Mouse (Mus musculus) embryo, embryonic 10 days (tissue): ENCODE data around the gene Mmp17.
A peak's percentile ranks its signal among the peaks of the same experiment; 100 is the strongest.

Source experiments
- DNase-seq: peaks from one replicate; pipeline ENCODE4 v3.0.0-alpha.2; 2015; ENCODE audit warnings: low spot score

Mmp17 gene

GRCm38 (mm10) chr5:129583761-129584582, at the start of gene Mmp17:
TSS of gene Mmp17 (plus strand) at chr5:129584169.
- peak; percentile 88 for DNase-seq

GRCm38 (mm10) chr5:129534500-129534899, 49.5 kb upstream of the Mmp17 start:
- no peak for DNase-seq

GRCm38 (mm10) chr5:129535021-129535420, 48.9 kb upstream of the Mmp17 start:
- DNase-seq = no peak

- DNase-seq = no peak
These were observed 48.5 kb upstream of the Mmp17 start for GRCm38 (mm10) chr5:129535431-129535830.

GRCm38 (mm10) chr5:129538826-129539225, 45.1 kb upstream of the Mmp17 start:
- no peak for DNase-seq

- peak; percentile 22 for DNase-seq
These were observed 41.7 kb upstream of the Mmp17 start for GRCm38 (mm10) chr5:129542236-129542635.

- DNase-seq = no peak
These were observed 38.2 kb upstream of the Mmp17 start for GRCm38 (mm10) chr5:129545787-129546186.

- no peak for DNase-seq
These were observed 34.3 kb upstream of the Mmp17 start for GRCm38 (mm10) chr5:129549716-129550115.

GRCm38 (mm10) chr5:129550790-129551189, 33.2 kb upstream of the Mmp17 start:
- DNase-seq = no peak

GRCm38 (mm10) chr5:129551991-129552390, 32.0 kb upstream of the Mmp17 start:
- no peak for DNase-seq

- DNase-seq = no peak
These were observed 30.3 kb upstream of the Mmp17 start for GRCm38 (mm10) chr5:129553642-129554041.

GRCm38 (mm10) chr5:129558591-129558990, 25.4 kb upstream of the Mmp17 start:
- no peak for DNase-seq

- DNase-seq = no peak
These were observed 24.7 kb upstream of the Mmp17 start for GRCm38 (mm10) chr5:129559283-129559682.

GRCm38 (mm10) chr5:129562342-129562741, 21.6 kb upstream of the Mmp17 start:
- DNase-seq = no peak

GRCm38 (mm10) chr5:129568596-129568995, 15.4 kb upstream of the Mmp17 start:
- no peak for DNase-seq

- no peak for DNase-seq
These were observed 5.8 kb upstream of the Mmp17 start for GRCm38 (mm10) chr5:129578201-129578600.

- DNase-seq = peak; percentile 29
These were observed 3.9 kb upstream of the Mmp17 start for GRCm38 (mm10) chr5:129580046-129580445.

- DNase-seq = no peak
These were observed 3.4 kb upstream of the Mmp17 start for GRCm38 (mm10) chr5:129580572-129580971.

- DNase-seq = no peak
These were observed 3.0 kb upstream of the Mmp17 start for GRCm38 (mm10) chr5:129581015-129581414.

- DNase-seq = no peak
These were observed 638 bp upstream of the Mmp17 start for GRCm38 (mm10) chr5:129583331-129583730.

- DNase-seq = peak; percentile 53
These were observed 893 bp downstream of the Mmp17 start for GRCm38 (mm10) chr5:129584583-129585541.

GRCm38 (mm10) chr5:129586016-129586415, 2.0 kb downstream of the Mmp17 start:
- peak; percentile 85 for DNase-seq

- DNase-seq = no peak
These were observed 2.5 kb downstream of the Mmp17 start for GRCm38 (mm10) chr5:129586471-129586870.
